Mouse (Mus musculus): ENCODE results near the gene Dcaf10. TPM values are rescaled to one million over a fixed set of nuclear protein-coding genes. Genes with fewer than 3 reads are reported as not detected.
A peak's percentile ranks its signal among the peaks of the same experiment; 100 is the strongest.

Gene Dcaf10
- polyA plus RNA-seq, 1 experiment from 2014 or later = 8.9 TPM

GRCm38 (mm10) chr4:45426724-45427457, 85.0 kb downstream of the Dcaf10 start:
- H3K36me3 ChIP-seq = no peaks in the 10 kb centered on the region
- no peak overlapping the region for H3K4me3 ChIP-seq
- ATAC-seq (replicated peaks) = peak; percentile 59
- no peaks in the 10 kb centered on the region for H3K27me3 ChIP-seq
- no peak overlapping the region for H3K9ac ChIP-seq (replicated peaks)
- peak overlapping the region; percentile 70 for H3K27ac ChIP-seq (replicated peaks)
- H3K4me2 ChIP-seq (replicated peaks) = no peak overlapping the region
- no peaks in the 10 kb centered on the region for H3K9me3 ChIP-seq
- WGBS = 16% methylated on average over 13 of the region's 13 CpGs
- peaks cover 68% of the 10 kb centered on the region for H3K4me1 ChIP-seq

Small RNA genes lying within 50 kb of the gene (microRNA-seq; reads per million reads assigned to microRNA genes)
- not detected for gene Gm25692

Other genes with a start within 250 kb of the Dcaf10 start
- 143 and 153 TPM in 2 replicates for gene Tomm5, start 234.0 kb upstream of the Dcaf10 start, polyA plus RNA-seq (2015; fragmentation: Nextera tagmentation; extraction: Ambion mirVana)
- 0.38 and 0.60 TPM in 2 replicates for gene Frmpd1, start 157.2 kb upstream of the Dcaf10 start, polyA plus RNA-seq (2015; fragmentation: Nextera tagmentation; extraction: Ambion mirVana)
- gene Trmt10b, start 45.0 kb upstream of the Dcaf10 start, polyA plus RNA-seq (2015; fragmentation: Nextera tagmentation; extraction: Ambion mirVana) = 22.0 and 23.6 TPM in 2 replicates
- gene Exosc3, start 631 bp downstream of the Dcaf10 start, polyA plus RNA-seq (2015; fragmentation: Nextera tagmentation; extraction: Ambion mirVana) = 48.9 and 54.9 TPM in 2 replicates
- gene Slc25a51, start 66.7 kb downstream of the Dcaf10 start, polyA plus RNA-seq (2015; fragmentation: Nextera tagmentation; extraction: Ambion mirVana) = 86.1 and 87.3 TPM in 2 replicates
- 13.1 and 13.3 TPM in 2 replicates for gene Shb, start 190.4 kb downstream of the Dcaf10 start, polyA plus RNA-seq (2015; fragmentation: Nextera tagmentation; extraction: Ambion mirVana)

All from forebrain, embryonic 15.5 days (tissue).